Mouse (Mus musculus) frontal cortex, postnatal 10 days (tissue): ENCODE measurements around the gene Eif4g3.

ENCODE experiments used
- DNase-seq, 2 experiments: peaks; one replicate each; pipeline ENCODE4 v3.0.0; 2022; ENCODE audit warnings: low spot score in 2 of 2, mixed read lengths in 1 of 2

The Eif4g3 gene

DNA sequence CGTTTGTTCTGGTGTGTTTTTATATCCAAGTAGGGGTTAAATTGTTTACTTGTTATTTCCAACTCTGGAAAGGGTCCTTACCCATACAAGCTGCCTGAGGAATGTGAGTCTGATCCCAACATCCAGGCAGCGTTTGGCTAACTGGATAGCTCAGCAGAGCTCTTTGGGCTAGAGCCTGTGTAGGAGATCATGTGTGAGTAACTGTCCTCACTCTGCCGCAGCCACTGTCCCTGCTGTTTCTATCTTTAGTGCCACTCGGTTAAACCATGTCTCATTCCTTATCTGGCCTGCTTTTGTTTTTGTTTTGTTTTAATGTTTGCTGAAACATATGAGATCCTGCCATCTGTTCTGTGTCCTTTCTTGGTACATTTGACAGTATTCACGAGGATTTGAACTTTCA lies 168.1 kb downstream of the Eif4g3 start:
- no peak for DNase-seq

DNA sequence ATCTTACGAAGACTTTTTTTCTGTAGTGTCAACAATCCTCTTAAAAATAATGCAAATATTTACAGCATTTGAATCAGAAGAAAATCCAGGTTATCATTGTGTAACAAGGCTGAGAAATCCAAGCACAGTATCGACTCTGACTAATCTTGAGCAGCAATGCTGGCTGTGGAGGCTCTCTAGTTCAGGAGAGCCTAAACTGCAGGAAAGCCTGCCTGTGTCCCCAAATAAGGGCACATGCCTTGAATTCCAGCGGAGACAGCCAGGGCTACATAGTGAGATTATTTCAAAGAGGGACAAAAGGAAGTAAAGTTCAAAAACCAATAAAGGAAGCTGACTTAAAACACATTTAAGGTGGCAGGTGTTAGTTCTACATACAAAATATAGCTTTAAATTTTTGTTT lies 168.7 kb downstream of the Eif4g3 start:
- DNase-seq: no peak

DNA sequence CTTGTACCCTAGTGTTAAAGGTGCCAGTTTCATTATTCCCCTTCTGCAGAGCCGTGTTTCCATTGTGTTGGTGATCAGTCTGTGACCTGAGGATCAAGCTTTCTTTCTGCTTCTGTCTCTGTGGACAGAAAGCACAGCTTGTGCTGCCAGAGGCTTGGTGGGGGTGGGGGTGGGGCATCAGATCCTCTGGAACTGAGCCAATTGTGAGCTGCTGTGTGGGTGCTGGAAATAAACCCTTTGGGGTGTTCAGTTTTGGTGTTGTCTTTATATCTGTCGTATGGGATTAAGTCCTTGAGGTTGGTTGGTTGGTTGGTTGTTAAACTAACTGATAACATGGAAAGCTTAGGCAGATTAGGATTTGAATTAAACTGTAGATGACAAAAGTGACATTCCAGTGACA lies 171.0 kb downstream of the Eif4g3 start:
- DNase-seq: no peak

DNA sequence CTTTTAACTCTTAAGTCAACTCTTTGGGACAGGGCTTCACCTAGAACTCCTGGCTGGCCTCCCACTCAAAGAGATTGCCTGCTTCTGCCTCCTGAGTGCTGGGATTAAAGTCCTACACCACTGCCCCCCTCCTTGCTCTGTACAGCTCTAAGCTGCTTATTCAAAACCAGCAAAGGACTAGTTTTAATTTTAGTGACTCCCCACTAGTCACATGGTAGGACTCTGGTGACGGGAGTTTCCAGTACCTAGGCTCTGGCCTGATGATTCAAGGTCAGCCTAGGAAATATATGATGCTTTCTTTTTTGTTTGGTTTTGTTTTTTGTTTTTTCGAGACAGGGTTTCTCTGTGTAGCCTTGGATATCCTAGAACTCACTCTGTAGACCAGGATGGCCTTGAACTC lies 172.0 kb downstream of the Eif4g3 start:
- DNase-seq: no peak

DNA sequence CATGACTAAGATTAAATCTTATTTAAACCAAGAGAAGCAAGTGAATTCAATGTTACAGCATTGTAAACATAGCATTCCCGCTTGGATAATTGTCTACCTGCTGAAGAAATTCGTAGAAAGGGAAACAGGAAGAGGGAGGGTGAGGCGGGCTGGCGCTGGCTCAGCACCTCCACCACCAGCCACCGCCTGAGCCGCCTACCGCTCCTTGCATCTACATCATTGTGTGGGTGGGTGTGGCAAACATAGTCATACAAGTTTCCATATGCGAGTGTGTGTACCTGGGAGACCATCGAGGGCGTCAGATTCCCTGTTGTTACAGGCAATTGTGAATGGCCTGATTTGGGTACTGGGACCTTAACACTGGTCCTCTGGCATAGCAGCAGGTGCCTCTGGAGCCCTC lies 173.7 kb downstream of the Eif4g3 start:
- DNase-seq: no peak

DNA sequence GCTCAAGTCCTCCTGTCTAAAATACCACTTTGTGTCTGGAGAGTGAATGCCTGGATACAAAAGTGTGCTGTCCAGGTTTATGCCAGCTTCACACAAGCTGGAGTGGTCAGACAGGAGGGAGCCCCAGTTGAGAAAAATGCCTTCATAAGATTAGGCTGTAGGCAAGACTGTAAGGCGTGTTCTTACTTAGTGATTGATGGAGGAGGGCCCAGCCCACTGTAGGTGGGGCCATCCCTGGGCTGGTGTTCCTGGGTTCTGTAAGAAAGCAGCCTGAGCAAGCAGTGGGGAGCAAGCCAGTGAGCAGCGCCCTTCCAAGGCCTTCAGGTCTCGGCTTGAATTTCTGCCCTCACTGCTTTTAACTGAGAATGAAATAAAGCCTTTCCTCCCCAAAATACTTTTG lies 175.3 kb downstream of the Eif4g3 start:
- no peak for DNase-seq

DNA sequence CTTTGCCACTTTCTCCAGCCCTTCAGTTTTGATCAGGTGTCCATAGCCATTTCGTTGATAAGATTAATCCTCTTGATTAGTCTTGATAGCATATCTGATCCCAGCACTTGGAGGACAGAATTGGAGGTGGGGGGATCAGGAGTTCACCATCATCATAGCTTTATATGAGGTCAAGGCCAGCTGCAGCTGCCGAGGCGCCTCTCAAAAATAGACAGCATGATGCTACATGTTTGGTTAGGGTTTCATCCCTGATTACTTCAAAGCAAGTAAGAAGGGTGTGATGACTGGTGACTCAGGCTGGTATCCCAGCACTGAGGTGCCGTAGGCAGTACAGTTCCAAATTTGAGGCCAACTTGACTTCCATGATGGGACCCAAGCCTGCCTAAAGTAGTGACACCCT lies 176.6 kb downstream of the Eif4g3 start:
- no peak for DNase-seq

DNA sequence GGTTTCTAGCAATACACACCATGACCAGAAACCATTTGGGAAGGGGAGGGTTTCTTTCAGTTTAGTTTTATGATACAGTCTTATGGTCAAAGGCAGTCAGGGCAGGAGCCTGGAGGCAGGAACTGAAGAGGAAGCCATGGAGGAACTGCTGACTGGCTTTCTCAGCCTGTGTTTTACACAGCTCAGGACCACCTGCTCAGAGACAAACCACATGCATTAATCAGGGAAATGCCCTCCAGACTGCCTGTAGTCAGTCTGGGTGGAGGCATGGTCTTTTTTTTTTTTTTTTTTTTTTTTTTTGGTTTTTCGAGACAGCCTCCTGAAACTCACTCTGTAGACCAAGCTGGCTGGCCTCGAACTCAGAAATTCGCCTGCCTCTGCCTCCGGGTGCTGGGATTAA lies 179.9 kb downstream of the Eif4g3 start:
- DNase-seq: no peak

DNA sequence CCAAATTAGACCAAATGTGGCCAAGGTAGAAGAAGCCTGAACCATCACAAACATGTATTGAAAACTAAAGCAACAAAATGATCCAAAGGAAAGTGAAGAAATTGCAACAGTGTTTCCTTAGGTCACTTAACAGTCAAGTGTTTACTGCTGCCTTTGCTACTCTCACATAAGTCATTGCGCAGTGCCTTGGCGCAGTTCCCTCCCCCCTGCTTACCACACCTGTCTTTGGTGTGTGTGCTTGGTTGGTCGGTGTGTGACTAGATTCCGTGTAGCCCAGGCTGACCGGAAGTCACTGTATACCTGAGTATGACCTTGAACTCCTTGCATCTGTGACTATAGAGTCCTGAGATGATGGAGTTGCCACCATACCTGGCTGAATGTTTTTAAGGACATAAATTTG lies 186.6 kb downstream of the Eif4g3 start:
- DNase-seq: no peak

DNA sequence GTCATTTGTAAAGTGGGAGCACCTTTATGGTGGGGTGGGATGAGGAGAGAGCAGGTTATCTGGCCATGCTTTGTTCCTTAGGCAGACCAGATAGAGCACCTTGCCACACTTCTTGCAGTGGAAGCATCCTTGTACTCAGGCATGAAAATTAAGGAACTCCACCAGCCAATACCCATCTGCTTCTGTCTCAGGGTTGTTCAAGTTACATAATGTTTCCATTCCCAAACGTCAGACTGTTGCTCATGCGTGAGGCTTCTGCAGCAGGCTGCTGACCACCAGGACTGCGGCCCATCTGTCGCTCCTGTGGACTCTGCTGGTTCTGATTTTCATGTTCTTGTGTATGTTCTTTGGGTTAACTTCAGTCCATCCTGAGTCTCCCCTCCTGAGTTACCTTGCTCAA lies 187.9 kb downstream of the Eif4g3 start:
- no peak for DNase-seq

DNA sequence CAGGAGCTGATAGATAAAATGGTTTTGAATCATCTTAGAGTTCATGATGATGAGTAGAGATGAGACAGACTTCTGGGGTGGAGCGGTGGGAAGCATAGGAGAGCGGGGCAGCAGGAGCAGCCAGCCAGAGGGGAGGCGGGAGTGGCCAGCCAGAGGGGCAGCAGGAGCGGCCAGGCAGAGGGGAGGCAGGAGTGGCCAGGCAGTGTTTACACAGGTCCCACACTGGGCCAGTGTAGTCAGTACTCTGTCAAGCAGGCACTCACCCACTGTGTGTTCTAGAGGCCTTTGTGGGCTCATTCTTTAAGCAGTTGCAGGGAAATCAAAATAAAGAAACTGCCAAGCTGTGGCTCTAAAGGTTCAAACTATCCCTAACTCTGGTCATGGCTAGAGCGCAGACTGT lies 191.2 kb downstream of the Eif4g3 start:
- no peak for DNase-seq

DNA sequence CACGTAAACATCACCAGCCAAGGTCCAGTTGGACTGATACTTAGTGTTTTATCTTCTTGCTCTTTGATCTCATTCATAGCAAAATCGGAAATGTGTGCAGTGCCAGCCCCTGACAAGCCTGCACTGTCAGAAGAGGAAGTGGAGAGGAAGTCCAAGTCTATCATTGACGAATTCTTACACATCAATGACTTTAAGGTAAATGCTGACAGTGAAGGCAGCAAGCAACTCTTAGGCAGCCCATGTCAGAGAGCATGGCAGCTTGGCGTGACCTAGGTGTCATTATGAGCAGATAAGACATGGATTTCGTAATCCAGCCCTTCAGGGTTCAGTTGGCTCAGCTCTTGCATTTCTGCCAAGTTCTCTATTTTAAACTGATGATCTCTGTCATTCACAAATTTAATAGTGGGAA lies 191.8 kb downstream of the Eif4g3 start:
- no peak for DNase-seq

DNA sequence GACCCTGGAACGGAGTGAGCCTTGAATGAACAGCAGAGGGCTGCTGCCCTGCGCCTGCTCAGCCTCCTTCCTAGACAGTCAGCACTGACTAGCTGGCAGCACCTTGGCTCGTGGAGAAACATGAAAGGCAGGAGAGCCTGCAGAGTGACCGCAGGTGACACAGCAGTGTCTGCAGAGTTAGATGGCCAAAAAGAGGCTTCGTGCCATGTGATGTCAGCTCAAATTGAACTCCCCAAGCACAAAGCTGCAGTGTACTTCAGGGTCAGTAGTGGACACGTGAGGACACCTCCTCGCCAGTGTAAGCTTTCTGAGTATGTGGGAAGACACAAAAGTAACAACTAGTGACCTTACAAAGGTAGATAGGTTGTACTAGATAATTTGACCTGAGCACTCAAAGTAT lies 193.1 kb downstream of the Eif4g3 start:
- DNase-seq: no peak

DNA sequence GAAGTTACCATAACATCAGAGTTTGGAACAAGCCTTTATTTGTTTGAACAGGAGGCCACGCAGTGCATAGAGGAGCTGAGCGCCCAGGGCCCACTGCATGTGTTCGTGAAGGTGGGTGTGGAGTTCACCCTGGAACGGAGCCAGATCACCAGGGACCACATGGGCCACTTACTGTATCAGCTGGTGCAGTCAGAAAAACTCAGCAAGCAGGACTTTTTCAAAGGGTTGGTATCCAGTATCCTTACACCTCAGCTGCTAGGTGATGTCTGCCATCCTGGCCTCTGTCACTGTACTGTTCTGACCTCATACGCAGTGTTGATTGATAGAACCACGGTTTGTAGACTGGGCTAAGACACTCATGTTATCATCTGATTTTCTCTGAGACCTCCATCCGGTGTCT lies 195.2 kb downstream of the Eif4g3 start:
- no peak for DNase-seq

DNA sequence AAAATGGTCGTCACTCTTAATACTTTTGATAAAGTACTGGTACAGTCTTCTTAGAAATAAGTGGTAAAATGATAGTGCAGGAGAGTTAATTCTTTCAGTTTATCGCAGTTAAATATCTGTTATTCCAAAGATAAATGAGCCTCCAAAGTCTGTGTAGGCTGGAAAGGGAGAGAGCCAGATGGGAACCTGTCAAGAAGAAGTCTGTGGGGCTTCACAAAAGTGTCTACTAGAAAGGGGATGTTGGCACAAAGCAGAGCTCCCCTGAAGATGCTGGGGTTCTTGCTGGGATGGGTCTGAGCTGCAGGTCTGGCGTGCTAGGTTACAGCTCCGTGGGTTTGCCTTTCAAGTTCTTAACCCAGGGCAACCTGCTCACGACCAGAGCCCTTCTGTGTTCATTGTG lies 199.7 kb downstream of the Eif4g3 start:
- DNase-seq: no peak

DNA sequence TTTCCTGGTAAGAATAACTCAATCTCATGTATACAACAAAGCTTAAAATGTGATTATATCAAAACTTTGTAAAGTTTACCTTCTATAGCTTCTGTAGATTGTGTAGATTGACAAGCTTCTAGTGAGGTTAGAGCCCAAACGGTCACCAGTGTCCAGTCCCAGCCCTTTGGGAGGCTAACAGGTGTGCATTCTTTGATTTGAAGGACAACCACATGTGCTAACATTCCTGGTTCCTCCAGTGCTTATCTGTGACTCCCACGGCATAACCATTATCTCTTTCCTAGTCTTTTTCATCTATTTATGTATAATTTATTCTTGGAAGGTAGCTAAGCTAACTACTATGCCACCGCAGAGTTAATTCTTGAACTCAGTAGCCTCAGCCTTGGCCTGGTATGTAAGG lies 207.9 kb downstream of the Eif4g3 start:
- no peak for DNase-seq

DNA sequence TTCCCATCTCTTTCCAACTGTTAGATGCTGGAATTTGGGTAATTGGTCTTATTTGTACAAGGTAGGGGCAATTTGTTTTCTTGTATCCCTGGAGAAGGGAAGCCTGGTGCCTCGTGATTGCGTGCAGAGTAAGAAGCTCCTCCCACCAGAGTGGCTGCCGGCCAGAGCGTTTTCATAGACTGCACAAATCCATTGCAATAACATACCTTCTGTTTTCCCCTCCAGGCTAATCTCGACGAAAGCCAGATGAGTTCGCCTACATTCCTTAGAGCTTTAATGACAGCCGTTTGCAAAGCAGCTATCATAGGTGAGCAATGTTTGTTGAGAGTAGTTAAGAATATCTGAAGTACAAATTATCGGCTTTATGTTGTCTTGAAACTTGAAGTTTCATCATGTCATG lies 208.9 kb downstream of the Eif4g3 start:
- no peak for DNase-seq

DNA sequence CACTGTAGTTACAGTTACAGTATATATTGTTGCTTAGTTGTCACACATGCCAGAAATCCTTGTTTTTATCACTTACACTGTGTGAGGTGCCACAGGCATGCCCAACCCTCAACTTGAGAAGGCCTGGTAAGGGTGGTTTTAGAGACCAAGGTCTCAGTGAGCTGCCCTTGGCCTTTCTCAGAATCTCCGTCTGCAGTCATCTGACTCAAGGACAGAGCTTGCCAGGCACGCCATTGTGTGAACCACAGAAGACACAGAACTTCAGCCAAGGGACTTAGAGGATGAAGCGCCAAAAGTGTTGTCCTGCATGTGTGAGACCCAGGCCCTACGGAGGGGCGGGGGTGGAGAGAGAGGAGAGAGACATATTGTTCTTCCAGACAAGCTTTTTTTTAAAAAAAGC lies 217.3 kb downstream of the Eif4g3 start:
- no peak for DNase-seq

DNA sequence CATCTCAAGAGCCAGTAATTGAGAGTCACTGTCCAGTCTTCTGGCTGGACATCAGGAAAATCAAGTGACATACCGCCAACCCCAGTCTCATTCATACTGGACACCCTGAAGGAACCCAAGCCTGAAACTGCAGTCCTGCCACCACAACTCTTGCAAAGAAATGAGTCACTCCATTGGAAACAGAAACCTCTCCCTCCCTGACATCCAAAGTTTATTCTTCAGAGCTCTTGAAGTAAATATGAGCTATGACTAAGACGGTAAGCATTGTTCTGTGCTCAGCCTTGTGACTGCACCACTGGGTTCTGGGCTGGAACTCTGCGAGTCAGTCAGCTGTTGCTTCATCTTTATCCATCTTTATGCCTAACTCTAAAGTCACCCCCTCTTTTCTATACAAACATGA lies 221.0 kb downstream of the Eif4g3 start:
- DNase-seq: no peak

DNA sequence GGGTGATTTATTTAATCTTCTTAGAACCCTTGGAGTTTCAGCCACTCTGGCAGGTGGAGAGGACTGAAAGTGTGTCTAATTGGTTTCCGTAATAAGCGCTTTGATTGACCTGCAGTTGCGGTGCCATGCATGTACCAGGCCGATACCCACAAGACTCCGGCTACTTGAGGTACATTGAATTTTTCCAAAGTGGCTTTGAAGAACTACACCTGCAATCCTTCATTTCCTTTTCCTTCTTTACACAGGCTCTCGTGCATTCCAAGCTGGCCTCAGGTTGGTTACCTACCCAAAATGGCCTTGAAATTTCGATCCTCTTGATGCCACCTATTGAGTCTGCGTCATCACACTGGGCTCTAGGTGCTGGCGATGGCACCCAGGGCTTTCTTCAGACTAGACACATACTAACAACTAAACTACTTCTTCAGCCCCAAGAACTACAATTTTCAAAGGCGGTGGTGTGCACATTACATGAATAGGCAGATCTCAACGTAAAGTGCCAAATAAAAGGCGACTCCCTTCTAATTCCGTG lies 222.9 kb downstream of the Eif4g3 start:
- no peak for DNase-seq

DNA sequence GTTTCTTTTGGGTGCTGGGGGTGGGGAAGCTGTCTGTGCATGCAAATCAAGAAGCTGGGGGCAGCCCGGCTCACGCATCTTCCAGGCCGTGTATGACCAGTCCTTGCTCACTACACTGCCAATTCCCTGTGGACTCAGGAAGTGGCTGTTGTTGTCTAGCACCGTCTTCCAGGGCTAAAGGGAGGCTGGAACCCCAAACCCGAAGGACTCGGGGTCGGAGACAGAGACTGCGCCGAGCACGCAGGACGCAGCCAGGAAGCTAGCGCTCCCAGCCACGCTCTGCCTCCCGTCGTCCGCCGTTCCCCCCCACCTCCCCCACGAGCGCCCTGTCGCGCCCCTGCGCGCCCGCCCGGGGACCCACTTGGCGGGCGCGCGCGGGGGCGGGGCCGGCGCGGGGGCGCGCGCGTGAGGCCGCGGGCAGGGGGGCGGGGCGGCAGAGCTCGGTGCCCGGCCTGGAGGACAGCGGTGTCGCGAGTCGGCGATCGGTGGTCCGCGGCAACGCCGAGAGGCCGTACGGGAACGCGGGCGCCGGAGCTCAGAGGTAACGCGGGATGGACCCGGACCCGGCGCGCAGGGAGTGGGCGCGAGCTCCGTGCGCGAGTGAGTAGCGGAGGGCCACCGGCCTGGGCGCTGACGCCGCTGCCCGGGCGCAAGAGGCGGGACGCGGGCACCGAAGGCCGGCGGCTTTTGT lies 223.5 kb downstream of the Eif4g3 start, which contains the start of gene Hp1bp3:
TSS of gene Hp1bp3 (plus strand) at position 97 of the 691 bp plus-strand sequence.
- peak; percentile 68 to 79 for DNase-seq

DNA sequence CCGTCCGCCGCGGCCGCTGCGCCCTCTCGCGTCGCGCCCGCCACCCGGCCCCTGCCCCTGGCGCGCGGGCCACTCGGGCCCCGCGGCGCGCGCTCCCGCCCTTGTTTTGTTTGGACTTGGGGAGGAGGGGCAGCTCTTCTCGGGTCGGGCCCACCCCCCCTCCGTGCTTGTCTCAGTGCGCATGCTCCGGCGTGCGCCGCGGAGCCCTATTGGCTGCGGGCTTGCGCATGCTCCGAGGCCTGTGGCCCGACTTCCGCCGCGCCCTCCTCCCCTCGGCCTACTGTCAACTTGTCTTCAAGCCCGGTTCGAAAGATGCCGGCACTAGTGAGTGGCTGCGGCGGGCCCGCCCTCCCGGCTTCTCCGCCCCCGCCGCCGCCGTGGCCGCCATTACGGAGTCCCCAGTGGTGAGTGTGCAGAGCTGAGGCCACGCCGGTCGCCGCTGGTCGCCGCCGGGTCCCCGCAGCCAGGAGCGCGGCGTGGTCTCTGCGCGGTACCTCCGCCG lies 224.1 kb downstream of the Eif4g3 start:
- DNase-seq: peak; percentile 97 to 98

DNA sequence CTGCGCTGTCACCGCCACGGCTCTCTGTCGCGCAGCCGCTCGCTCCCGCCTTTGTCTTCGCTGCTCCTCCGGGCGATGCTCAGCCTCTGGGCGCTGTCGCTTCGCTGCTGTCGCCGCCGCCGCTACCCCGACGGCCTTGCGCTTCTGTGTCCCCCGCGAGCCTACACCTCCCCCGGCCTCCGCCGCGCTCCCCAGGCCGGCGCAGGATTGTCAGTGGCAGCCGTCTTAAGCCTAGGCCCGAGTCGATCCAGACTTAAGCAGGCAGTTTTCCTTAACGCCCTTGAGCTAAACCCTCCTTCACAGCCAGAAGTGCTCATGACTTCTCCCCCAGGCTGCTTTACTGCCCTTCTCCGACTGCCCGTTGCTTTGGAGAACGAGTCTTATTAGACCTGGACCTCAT lies 224.6 kb downstream of the Eif4g3 start:
- no peak for DNase-seq
